Mouse (Mus musculus): ENCODE measurements around the gene Phf23. TPM values are rescaled to one million over a fixed set of nuclear protein-coding genes. Genes with fewer than 3 reads are reported as not detected.

The Phf23 gene
- total RNA-seq, 1 experiment from 2014 or later, result 59.2 TPM

DNA sequence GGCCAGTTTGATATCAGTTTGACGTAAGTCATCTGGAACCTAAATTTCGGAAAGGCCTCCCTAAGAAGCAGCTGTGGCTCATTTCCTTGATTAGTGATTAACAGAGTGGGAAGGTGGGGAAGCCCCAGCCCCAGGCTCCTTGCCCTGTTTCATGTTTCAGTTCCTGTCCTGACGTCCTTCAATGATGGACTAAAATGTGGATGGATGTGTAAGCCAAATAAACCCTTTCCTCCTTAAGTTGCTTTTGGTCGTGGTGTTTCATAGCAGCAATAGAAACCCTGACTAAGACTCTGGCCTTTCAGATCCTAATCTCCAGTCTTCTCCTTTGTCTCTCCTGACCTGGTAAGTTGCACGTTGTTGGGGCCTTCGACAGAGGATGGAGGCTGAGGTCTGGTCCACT lies 25.4 kb upstream of the Phf23 start:
- no peak for ATAC-seq (replicated peaks; ENCODE audit: low read depth, poor library complexity, severe bottlenecking)

DNA sequence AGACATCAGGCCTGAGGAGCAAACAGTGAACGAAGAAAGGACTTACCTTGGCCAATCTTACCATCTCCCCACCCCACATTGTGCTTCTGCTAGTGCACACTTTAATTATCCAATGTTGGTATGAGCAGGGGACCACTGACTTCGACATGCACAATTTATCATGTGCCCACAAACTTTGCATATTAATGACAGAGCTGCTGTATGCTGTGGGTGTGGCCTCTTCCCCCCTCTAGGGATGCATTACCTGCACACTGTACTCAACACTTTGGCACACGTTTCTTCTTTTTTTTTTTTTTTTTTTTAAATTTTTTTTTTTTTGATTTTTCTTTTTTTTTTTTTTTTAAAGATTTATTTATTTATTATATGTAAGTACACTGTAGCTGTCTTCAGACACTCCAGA lies 24.8 kb upstream of the Phf23 start:
- ATAC-seq (replicated peaks; ENCODE audit: low read depth, poor library complexity, severe bottlenecking), result no peak

DNA sequence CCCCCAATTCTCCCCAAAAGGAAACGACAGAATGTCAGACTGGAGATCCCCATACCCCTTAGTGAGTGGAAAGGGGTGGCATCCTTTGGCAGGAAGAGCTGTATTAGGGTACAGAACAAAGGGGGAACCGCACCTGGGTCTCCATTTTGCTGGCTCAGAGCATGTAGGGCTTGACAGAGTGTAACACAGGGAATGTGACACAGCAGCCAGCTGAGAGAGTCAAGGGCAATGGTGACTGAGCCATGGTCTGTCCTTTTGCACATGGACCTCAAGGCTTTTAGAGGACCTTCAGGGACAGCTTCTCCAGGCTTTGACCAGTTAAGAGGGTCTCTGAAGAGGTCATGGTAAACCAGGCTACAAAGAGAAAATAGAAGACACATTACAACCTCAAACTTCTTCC lies 20.7 kb upstream of the Phf23 start:
- no peak for ATAC-seq (replicated peaks; ENCODE audit: low read depth, poor library complexity, severe bottlenecking)

DNA sequence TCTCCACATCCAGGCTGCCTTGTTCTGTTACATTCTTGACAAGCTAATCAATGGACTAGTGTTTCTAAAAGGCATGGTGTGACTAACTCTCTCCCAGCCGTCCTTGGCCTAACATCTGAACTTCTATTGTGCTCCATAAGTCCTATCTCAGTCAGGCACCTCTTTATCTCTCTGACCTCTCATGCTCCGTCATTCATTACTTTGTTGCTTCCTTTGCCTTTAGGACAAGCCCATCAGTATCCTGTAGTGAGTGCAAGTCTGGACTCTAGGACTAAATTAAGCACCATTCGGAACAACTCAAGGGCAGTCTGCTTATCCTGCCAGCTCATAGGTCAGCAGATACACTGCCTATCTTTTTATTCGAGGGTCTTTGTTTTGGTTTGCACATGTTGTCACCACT lies 19.3 kb upstream of the Phf23 start:
- no peak for ATAC-seq (replicated peaks; ENCODE audit: low read depth, poor library complexity, severe bottlenecking)

DNA sequence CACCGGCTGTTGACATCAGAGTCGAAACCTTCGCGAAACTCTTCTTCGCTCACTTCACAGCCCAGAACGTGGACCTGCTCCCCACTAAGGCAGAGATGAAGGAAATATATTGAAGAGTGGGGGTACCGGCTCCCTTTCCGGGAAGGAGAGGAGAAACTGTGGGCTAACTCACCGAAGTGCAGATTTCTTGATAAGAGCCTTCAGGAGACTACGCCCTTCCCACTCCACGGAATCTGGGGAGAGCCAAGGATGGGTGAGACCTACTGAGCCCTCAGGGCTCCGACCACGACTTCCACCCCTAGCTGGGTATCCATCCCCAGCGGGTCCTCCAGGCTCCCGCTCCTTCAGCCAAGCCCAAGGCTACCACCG lies 15.8 kb upstream of the Phf23 start:
- no peak for ATAC-seq (replicated peaks; ENCODE audit: low read depth, poor library complexity, severe bottlenecking)

DNA sequence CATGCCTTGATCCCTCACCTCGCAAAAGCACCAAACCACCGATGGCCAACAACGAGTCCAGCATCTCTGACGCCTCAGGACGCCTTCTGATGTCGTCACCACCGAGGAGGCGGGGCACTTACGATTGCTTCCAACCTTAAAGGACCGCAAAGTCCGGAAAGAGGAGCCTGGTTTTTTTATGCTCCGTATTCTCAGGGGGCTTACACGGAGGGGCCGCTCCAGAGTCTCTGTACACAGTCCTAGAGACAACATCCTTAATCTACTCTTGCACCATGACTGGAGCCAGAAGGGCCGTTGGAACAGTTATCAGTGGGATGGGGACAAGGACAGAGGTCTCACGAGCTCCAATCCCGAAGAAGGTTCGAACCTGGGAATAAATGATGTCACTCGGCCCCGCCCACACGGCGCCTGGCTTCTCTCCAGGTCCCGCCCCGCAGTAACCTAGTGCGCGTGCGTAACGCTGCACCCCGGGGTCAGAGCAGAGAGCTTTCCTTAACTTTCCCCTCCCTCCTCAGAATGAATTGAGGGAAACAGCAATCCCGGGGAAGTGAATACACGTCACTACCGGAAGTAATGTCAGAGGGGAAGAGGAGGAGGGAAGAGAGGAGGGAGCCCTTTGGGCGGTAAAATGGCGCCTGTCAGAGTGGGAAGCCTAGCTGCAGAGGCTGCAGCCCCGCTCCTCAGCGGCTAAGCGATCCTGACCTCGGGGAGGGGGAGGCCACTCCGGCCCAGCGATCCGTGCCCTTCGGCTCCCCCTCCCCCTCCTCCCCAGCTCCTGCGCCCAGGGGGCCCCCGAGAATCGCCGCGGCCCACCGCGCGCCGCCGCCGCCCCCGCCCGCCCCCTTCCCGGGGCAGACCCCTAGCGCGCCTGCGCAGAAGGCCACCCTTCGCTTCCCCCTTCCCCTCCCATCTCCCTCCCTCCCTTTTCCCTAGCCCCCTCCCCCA lies 15.1 kb upstream of the Phf23 start:
- peak; percentile 91 for ATAC-seq (replicated peaks; ENCODE audit: low read depth, poor library complexity, severe bottlenecking)

DNA sequence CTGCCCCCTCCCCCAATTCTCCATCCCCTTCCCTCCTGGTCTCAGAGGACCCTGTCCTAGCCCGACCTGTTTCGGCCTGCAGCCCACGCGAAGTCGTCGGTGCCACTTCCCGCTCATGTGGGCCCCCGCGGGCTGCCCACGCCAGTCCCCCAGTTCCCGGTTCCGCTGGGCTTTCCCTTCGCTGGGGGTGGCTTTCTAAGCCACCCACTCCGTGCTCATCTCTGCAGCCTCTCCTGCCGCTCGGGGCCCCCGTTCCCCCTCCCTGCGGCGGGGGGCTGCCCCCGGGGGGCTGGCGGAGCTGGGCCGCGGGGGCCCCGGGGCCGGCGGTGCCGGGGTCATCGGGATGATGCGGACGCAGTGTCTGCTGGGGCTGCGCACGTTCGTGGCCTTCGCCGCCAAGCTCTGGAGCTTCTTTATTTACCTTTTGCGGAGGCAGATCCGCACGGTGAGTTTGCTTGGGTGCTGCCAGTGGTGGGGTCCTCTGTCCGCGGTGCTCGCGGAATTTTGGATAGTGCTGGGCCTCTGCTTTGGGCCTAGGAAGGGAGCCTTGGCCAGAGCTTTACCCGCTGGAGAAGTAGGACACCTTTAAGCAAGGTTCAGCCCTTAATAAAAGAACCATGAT lies 14.3 kb upstream of the Phf23 start, which contains the start of gene Ctdnep1:
Gene Ctdnep1 (plus strand): TSS at position 16 of the 622 bp plus-strand sequence.
- ATAC-seq (replicated peaks; ENCODE audit: low read depth, poor library complexity, severe bottlenecking), result no peak

DNA sequence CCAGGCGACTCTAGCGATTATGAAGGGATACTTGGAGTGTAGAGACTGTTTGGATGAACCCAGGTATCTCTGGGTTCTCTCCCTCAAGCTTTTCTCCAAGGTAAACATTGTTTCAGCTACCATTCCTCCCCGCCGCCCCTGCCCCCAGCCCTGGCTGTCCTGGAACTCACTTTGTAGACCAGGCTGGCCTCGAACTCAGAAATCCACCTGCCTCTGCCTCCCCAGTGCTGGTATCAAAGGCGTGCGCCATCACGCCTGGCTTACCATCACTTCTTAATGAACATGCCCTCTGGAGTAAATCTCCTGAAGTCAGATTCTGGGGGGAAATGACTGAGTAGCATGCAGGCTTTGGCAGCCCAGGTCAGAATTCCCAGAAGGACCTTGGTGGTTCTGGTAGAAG lies 13.4 kb upstream of the Phf23 start, which contains the start of gene Elp5:
Gene Elp5 (minus strand): TSS at position 293 of the 400 bp plus-strand sequence.
- no peak for ATAC-seq (replicated peaks; ENCODE audit: low read depth, poor library complexity, severe bottlenecking)

DNA sequence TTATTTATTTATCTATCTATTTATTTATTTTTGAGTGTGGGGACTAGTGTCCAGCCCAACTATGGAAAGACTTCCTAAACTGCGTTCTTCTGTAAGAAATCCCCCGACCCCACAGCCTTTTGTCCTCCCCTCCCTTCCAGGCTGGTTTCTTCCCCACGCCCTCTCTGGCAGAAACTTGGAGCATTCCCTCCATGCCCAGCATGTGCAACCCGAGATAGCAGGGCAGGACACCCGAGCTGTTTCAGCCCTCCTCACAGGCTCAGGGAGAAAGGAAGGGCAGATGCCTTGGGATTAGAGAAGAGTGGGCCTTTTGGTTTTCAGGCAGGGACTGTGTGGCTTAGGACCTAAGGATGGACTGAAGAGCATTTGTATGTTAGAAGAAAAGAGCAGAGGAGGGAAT lies 12.7 kb upstream of the Phf23 start:
- ATAC-seq (replicated peaks; ENCODE audit: low read depth, poor library complexity, severe bottlenecking), result no peak

DNA sequence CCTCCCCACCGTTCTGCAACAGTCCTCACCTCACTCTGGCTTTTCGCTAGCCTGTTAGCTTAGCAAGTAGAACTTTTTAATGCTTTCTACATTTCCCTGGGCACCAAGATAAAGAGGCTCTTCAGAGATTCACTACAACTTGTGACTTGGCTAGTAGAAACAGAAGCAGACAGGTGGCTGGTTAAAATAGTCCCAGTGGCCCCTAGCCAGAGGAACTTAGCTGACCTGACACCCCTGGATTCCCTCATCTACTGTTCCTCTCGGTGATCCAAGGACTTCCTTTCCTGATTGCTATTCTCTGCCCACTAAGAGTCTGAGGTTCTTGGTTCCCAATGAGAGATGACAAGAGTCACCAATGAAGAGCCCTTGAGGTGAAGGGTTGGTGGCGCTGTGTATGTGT lies 12.2 kb upstream of the Phf23 start:
- no peak for ATAC-seq (replicated peaks; ENCODE audit: low read depth, poor library complexity, severe bottlenecking)

DNA sequence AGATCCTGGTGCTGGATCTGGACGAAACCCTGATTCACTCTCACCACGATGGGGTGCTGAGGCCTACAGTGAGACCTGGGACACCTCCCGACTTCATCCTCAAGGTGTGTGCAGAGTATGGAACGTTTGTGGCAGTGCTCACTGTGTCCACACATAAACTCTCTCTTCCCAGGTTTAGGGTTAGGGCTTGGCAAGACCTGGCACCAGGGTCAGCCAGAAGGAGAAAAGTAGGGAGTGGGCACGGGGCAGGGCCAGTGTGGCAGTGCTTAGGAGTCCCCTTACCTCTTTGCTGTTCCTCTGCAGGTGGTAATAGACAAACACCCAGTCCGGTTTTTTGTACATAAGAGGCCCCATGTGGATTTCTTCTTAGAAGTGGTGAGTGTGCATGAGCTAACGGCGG lies 11.1 kb upstream of the Phf23 start:
- no peak for ATAC-seq (replicated peaks; ENCODE audit: low read depth, poor library complexity, severe bottlenecking)

DNA sequence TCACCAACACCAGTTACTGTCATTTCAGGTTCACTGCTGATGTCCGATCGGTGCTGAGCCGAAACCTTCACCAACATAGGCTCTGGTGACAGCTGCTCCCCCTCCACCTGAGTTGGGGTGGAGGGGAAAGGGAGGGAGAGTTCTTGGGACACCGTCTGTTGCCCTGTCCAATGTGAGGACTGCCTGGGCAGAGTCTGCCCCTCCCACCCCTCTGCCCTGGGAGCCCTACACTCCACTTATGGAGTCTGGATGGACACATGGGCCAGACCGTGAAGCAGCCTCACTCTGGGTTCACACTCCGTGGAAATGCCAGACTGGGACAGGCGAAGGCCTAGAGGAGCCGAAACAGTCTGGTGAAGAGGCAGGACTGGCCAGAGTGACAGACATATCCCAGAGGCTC lies 5.6 kb upstream of the Phf23 start:
- no peak for ATAC-seq (replicated peaks; ENCODE audit: low read depth, poor library complexity, severe bottlenecking)

DNA sequence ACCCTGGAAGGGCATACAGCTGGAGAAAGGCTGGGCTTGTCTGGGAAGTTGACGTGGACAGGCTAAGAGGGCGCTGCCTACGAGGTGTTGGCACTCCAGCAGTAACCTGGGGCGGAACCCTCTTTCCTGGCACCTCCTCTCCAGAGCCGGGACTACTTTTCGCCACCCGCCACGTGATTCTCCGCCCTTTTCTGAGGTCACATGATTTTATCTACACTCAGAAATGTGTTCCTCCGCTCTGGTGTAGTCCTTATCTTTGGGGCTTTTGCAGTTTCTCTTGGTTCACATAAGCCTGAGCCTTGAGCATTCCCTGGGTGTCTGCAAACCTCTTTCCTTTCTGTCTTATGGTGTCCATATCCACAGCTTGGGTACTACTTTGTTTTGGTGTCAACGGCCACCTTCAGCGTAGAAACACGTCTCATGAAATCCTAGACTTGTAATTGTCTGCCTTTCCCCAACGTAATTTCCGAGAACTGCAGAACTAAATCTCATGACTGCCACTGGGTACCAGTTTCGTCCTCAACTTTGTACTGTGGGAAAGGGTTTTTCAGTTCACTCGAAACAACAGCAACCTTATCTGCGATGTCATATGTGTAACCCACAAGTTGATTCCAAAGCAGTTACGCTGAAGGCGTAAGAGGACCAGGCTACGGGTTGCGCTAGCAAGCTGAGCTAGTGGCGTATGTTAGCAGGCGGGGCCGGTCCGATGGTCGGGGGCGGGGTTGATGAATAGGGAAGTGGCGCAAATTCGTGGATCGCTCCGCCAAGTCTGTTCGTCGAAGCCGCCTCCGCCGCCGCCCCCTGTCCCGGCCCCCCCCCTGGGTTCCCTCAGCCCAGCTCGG lies 4.5 kb upstream of the Phf23 start, which contains the start of gene Gabarap:
Gene Gabarap (plus strand): TSS at position 294 of the 842 bp plus-strand sequence.
- ATAC-seq (replicated peaks; ENCODE audit: low read depth, poor library complexity, severe bottlenecking), result peak; percentile 69

DNA sequence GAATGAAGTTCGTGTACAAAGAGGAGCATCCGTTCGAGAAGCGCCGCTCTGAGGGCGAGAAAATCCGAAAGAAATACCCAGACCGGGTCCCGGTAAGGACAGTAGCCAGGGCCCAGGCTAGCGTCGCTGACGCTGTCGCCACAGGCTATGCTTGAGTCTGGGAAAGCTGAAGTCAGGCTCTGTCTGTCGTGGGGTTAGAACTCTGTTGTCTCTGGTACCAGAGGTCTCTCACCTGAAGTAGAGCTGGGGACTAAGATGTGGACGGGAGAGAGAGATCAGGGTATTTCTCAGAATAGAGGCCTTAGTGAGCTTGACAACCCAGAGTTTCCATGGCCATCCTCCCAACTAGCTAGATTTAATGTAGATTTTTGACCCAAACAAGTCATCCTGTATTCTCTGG lies 3.9 kb upstream of the Phf23 start:
- no peak for ATAC-seq (replicated peaks; ENCODE audit: low read depth, poor library complexity, severe bottlenecking)

DNA sequence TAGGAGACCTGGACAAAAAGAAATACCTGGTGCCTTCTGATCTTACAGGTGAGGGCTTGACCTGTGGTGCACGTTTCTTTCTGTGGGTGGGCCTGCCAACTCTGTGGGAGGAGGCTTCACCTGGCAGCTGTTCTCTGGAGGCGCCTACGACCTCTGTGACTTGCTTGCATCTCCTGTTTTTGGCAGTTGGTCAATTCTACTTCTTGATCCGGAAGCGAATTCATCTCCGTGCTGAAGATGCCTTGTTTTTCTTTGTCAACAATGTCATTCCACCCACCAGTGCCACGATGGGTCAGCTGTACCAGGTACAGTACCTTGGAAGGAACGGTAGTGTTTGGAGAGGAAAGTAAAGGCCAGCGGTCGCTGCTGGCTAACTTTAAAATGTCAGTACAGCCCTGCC lies 3.2 kb upstream of the Phf23 start:
- ATAC-seq (replicated peaks; ENCODE audit: low read depth, poor library complexity, severe bottlenecking), result no peak

DNA sequence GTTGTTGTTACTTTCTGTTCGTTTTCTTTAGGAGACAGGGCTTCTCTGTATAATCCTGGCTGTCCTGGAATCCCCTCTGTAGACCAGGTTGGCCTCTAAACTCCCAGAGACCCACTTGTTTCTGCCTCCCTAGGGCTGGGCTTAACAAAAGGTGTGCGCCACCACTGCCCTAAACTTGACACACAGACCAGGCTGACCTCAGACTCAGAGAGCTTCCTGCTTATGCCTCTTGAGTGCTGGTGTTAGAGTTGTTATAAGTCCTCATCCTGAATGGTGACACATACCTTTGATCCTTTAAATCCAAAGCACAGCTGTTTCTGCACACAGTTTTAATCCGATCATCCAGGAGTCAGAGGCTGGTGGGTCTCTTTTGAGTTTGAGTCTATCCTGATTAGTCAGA lies 2.6 kb upstream of the Phf23 start:
- ATAC-seq (replicated peaks; ENCODE audit: low read depth, poor library complexity, severe bottlenecking), result no peak

DNA sequence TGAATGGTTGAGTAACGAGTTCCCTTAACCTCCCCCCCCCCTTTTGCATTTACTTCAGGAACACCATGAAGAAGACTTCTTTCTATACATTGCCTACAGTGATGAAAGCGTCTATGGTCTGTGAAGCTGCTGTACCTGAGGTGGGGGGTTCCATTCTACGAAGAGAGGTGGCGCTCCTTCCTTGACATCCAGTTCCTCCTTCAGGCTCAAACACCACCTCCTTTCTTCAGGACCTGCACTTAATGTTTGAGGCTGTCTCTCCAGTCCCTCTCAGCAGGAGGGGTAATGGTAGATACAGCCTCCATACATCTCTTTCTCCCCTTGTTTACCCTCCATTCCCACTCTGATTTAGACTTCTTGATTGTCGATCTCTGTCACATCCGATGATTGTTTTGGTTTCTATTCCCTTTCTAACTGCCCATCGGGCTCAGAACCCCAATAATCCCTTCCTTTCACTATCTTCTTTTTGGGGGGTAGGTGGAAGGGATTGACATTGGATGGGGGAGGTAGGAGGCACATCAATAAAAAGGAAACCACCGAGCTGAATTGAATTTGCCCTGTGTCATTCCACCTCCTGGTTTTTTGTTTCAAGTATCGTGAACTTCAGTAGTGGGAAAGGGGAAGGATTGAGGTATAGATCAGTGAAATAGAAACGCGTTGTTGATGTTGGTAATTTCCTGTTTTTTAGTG lies 1.0 kb upstream of the Phf23 start:
- no peak for ATAC-seq (replicated peaks; ENCODE audit: low read depth, poor library complexity, severe bottlenecking)

DNA sequence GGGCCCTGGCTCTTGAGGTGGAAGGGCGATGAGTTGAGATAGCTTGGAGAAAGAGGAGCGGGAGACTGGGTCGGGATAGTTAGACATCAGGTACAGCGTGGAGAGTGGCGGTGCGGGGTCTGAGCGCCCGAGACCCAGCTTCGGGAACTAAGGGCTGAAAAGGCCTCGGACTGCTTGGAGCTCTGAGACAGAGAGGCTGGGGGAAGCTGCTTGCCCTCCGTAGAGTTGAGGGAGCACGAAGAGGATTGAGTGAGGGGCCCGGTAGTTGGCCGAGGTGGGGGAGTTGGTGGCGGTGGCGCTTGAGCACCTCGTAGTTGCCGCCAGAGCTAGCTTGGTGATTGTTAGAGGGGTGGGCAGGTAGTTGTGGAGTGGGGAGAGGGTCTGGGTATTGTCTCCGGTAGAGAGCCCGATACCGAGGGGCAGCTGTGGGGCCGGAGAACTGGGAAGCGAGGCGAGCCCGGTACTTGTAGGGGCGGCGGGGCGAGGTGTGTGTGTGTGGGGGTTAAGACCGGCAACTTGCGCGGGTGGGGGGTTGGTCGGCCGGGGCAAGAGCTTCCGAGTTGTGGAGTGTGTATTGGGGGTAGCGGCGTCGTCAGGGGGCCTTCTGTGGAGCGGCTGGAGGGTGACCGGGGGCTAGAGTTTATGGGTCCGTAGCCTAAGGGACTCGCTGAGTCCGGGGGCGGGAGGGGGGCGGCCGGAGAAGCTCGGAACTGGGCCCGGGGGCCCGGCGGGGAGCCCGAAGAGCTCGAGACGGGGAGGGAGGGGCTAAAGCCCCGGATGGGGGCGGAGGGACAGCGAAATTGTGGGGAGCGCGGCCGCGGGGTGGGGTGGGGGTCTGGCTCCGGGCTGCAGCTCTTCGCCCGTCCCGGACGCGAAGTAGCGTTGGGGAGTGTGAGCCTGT lies 834 bp downstream of the Phf23 start:
- no peak for ATAC-seq (replicated peaks; ENCODE audit: low read depth, poor library complexity, severe bottlenecking)

DNA sequence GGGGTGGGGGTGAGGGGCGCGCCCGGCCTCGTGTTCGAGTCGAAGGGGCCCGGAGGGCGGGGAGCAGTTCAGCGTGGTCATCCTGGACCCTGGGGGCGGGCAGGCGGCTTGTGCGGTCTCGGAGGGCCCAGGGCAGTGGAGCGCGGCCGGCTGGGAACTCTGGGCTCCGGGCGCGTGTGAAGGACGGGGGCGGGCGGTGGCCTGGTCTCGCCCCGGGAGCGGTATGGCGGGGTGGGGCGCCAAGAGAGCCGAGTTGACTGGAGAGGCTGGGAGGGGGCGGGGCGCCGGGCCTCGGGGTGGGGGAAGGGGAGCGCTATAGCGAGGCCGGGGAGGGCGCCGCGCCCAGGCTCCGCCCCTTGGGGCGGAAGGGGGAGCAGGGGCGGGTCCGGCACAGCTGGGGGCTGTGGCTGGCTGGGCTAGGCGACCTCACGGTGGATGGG lies 1.5 kb downstream of the Phf23 start:
- 0 out of 2 replicates have a peak, but pooled peaks have one; percentile 9 for ATAC-seq (replicated peaks; ENCODE audit: low read depth, poor library complexity, severe bottlenecking)

Data from common myeloid progenitor, adult 5-6 weeks (primary cell).